Mouse (Mus musculus): Measurements from ENCODE around the gene Filip1.

Filip1 gene

GRCm38 (mm10) chr9:79898815-79899214 is 113.8 kb downstream of the Filip1 start:
- no peak for DNase-seq (ENCODE audit: low read depth)

GRCm38 (mm10) chr9:79894665-79895064 is 118.0 kb downstream of the Filip1 start:
- peak; percentile 65 for DNase-seq (ENCODE audit: low read depth)

- no peak for DNase-seq (ENCODE audit: low read depth)
Observed at GRCm38 (mm10) chr9:79893841-79894612, 118.6 kb downstream of the Filip1 start.

- DNase-seq (ENCODE audit: low read depth), result no peak
Observed at GRCm38 (mm10) chr9:79892183-79892582, 120.5 kb downstream of the Filip1 start.

DNA sequence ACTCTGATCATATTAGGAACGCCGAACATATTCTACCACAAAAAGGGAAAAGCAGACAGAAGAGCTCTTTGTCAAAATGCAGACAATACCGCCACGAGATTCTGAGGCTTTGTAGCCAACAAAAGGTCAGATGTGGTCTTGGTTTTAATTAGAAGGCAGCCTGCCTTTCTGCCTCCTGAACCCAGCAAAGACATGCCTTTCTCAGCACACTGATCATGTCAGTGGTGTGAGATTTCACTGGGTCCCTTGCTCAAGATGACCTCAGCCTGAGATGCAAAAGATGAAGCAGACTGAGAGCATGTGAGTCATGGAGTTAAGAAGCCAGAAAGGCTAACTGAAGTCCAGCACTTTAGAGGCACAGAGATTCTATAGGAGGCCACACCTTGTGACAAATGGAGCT is 122.2 kb downstream of the Filip1 start:
- DNase-seq (ENCODE audit: low read depth), result no peak

- no peak for DNase-seq (ENCODE audit: low read depth)
Observed at GRCm38 (mm10) chr9:79889132-79889531, 123.5 kb downstream of the Filip1 start.

- no peak for DNase-seq (ENCODE audit: low read depth)
Observed at GRCm38 (mm10) chr9:79885244-79886210, 127.1 kb downstream of the Filip1 start.

DNA sequence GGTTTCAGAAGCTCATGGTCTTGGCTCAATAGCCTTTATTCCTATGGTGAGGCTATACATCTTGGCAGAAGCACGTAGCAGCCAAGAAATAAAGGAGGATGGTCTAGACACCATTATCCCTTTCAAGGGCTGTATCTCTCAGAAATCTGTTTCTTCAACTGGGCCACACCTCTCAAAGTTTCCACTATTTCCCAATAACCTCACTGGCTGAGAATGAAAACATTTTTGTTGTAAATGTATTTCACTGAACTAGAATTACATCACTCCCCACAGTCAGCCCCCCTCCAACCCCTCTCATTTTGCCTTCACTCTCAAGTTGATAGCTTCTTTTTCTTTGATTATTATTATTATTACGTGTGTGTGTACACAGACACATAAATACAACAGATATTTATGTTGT is 129.5 kb downstream of the Filip1 start:
- no peak for DNase-seq (ENCODE audit: low read depth)

GRCm38 (mm10) chr9:79880031-79880430 is 132.6 kb downstream of the Filip1 start:
- no peak for DNase-seq (ENCODE audit: low read depth)

DNA sequence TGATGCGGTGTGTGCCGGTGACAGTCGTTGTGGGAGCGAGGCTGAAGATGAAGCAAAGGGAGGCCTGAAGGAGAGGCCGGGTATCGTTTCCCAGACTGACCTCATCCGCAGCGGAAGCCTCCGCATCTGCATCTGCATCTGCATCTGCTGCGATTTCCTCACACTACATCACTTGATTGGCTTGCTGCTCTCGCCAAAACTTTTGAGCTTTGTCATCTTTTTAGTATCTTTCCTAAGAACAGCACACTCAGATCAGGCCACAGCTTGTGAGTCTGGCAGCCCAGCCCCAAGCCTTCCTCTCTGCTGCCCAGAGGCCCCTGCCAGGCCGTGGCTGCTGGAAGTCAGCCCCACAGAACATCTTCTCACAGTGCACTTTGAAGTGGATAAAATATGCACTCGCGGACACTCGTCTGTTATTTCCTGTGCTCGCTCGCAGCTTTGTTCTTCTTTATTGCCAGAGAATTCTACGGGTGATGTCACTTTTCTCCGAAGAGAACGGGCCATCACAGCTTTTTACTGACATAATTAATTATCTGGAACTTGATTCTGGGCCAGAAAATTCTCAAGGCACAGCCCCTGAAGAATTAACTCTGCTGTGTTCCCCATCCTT is 137.0 kb downstream of the Filip1 start:
- DNase-seq (ENCODE audit: low read depth), result no peak

DNA sequence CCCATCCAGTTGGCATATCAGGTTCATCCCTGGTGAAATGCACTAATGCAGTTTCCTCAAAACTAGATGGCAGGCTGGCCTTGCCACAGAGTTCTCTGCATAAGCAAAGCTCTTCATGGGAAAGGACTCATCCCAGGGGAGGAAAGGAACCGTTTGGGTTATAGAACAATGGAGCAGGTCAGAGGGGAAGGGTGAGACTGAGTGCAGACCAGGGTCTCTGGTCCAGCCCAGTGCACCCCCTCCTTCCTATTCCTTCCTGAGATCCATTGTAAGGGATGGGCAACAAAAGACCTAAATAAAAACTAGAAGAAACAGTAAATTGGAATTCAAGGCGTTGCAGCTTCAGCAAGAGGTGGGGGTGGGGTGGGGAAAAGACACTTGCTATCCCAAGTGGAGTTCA is 140.1 kb downstream of the Filip1 start:
- no peak for DNase-seq (ENCODE audit: low read depth)

- DNase-seq (ENCODE audit: low read depth), result no peak
Observed at GRCm38 (mm10) chr9:79869512-79869911, 143.1 kb downstream of the Filip1 start.

GRCm38 (mm10) chr9:79865998-79866397 is 146.7 kb downstream of the Filip1 start:
- no peak for DNase-seq (ENCODE audit: low read depth)

DNA sequence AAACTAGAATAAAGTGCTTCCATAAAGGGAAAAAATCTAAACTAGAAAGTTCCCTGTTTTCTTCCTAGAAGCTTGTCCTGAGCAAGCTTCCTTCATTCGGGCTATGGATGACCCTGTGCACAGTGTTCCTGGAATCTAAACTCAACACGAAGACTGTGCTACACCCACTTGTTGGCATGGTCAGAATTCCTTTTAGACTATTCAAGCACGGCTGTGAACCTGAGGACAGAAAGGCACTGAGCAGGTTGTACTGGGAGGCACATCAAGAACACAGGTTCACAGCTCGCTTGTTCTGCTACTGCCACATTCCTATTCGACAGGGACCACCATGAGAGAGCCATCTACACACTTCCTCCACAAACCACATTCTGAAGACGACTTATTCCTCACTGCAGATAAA is 150.1 kb downstream of the Filip1 start:
- DNase-seq (ENCODE audit: low read depth), result no peak

DNA sequence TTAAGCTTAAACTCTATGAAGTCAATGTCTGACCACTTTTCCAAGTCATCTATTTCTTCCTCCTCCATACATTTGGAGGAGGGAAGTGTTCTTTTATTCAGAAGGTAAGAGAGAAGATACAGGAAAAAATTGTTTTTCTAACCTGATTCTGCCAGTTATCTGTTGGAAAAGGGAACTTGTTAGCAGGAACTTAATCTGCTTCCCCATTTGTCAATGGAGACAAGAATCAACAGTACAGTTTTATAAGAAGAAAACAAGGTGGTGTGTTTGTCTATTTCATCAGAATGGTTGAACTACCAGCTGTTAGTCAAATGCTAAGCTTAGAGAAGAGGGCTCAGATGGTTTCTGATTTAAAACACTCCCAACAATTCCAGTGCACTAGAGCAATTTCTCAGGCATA is 165.6 kb downstream of the Filip1 start:
- DNase-seq (ENCODE audit: low read depth), result no peak

GRCm38 (mm10) chr9:79842615-79843014 is 170.0 kb downstream of the Filip1 start:
- no peak for DNase-seq (ENCODE audit: low read depth)

DNA sequence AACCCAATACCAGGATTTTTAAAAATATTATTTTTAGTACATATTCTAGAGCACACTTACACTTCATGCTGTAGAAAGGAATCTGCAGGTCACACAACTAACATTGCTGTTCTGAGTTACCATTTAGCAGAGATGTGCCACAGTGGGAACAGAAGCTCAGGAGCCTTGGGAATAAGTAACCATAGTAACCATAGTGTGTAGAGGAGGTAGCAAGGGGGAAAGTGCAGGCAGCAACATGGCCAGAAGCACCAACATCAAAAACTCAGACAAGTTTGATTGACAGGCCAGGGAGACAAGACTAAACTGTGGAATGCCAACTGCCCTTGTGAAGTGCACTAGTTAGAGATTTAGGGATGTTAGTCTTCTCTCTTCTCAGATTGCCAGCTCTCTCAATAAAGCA is 170.6 kb downstream of the Filip1 start:
- no peak for DNase-seq (ENCODE audit: low read depth)

GRCm38 (mm10) chr9:79831294-79831693 is 181.4 kb downstream of the Filip1 start:
- DNase-seq (ENCODE audit: low read depth), result no peak

DNA sequence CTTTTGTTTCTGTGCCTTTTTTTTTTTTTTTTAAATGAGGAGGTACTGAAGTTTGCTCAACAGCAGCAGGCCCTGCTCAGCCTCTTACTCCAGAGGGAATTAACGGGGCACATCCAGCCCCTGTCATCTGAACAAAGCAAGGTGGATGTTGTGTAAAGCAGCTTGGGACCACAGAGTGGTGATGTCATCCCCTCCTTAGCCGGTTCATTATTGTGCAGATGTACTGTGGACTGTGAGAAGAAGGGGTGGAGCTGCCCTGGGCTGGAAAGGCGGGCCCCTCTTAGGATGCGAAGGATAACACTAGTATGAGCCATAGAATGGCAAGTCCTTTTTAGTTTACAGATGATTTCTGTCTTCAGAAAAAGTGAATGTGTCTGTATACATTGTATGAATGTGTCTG is 181.8 kb downstream of the Filip1 start:
- DNase-seq (ENCODE audit: low read depth), result no peak

- no peak for DNase-seq (ENCODE audit: low read depth)
Observed at GRCm38 (mm10) chr9:79829842-79830800, 182.5 kb downstream of the Filip1 start.

DNA sequence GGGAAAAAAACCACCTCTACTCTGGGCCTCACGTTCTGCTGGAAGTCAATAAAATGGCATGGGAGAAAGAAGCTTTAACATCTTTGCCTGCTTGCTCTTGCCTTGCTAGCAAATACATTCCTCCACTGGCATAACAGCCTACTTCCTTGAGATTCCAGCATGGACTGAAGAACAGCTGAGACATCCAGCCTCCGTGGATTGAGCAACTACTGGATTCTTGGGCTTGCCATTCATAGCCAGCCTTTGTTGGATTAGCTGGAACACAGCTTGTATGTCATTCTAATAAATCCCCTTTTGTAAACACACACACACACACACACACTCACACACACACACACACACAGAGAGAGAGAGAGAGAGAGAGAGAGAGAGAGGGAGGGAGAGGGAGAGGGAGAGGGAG is 185.6 kb downstream of the Filip1 start:
- DNase-seq (ENCODE audit: low read depth), result no peak

Data from fibroblast of lung, adult 2 months (primary cell).